In the genomic region with DNA sequence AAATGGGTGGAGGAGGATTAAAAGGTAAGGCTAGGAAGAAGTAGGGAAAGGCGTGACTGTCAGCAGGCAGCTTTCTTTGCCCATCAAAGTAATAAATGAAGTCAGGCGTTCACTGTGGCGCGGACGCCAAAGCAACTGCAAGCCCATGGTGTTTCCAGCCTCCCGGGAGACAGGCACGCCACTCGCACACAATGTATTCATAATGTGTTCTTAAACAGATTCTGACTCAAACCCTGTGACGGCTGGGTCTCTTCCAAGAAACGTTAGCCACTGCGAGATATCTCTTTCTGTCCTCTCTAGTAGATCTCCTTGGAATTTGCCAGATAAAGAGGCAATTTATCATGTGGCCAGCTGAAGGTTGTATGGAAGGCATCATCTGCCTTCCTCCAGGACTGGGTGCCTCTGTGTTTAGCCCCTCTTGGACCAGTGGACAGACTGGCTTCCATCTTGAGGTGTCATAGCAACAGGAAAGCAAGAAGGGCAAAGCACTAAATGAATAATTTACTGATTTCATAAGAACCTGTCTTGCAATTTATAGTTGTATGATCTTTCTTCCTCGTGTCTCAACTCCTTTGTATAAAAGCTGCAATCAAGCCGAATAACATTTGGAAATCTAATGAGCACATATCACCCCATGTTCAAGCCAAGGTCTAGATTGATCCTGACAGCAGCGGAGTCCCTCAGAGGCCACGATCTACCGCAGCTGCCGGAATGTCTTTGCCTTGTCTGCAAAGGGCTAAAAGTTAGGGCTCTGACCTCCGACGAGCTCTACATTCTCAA, we compare ENCODE assay signal across 12 mouse cellular contexts.
A peak's percentile ranks its signal among the peaks of the same experiment; 100 is the strongest.
DNase-seq lines count a peak whose midpoint lies in the region; ATAC-seq lines count a peak whose summit lies in the region.
"Had no signal": no experiment of that assay in that cellular context is flagged by ENCODE, and none has a peak within 500 bp of the region (broad histone marks: within the 10 kb centered on the region; RNA-seq: fewer than 3 reads in every experiment).

No protein-coding gene starts in this region.

- H3K9ac ChIP-seq in heart, embryonic 11.5 days (ENCODE audit: low read depth, low read length) = no peak overlapping the region
- H3K9ac ChIP-seq in hindbrain, embryonic 14.5 days = no peak overlapping the region

- H3K4me1 ChIP-seq in heart, embryonic 11.5 days (ENCODE audit: control insufficient read depth, insufficient read depth, low read length) = peaks cover 65% of the 10 kb centered on the region
- H3K4me1 ChIP-seq in hindbrain, embryonic 14.5 days (replicated peaks; ENCODE audit: control insufficient read depth, insufficient read depth, low read length) = peaks cover 73% of the 10 kb centered on the region

- no peaks in the 10 kb centered on the region for H3K27me3 ChIP-seq in heart, embryonic 11.5 days (ENCODE audit: control insufficient read depth, insufficient read depth, low read length)
- H3K27me3 ChIP-seq in hindbrain, embryonic 14.5 days (ENCODE audit: control insufficient read depth, insufficient read depth, low read length) = no peaks in the 10 kb centered on the region

- no peaks in the 10 kb centered on the region for H3K9me3 ChIP-seq in heart, embryonic 11.5 days (replicated peaks; ENCODE audit: control insufficient read depth, low read length)
- no peaks in the 10 kb centered on the region for H3K9me3 ChIP-seq in hindbrain, embryonic 14.5 days (ENCODE audit: control insufficient read depth, low read length)

- no peak overlapping the region for H3K4me3 ChIP-seq in heart, embryonic 11.5 days (ENCODE audit: low read depth, low read length)
- H3K4me3 ChIP-seq in hindbrain, embryonic 14.5 days (replicated peaks; ENCODE audit: low read length) = no peak overlapping the region
- H3K4me3 ChIP-seq: myocyte had no signal

- no peak overlapping the region for H3K4me2 ChIP-seq in heart, embryonic 11.5 days
- H3K4me2 ChIP-seq in hindbrain, embryonic 14.5 days (replicated peaks) = 0 out of 2 replicates have a peak overlapping the region, but pooled peaks have one; percentile 7

- H3K36me3 ChIP-seq in heart, embryonic 11.5 days (ENCODE audit: control insufficient read depth, insufficient read depth, low read length) = no peaks in the 10 kb centered on the region
- no peaks in the 10 kb centered on the region for H3K36me3 ChIP-seq in hindbrain, embryonic 14.5 days (replicated peaks; ENCODE audit: control insufficient read depth, insufficient read depth)

- H3K27ac ChIP-seq in heart, embryonic 11.5 days (ENCODE audit: low read depth, low read length) = peak overlapping the region; percentile 46; the same call in 1 of the 2 replicates
- peak overlapping the region; percentile 75 for H3K27ac ChIP-seq in hindbrain, embryonic 14.5 days

- 68% methylated on average over 19 of the region's 19 CpGs for WGBS in heart, embryonic 11.5 days (ENCODE audit: insufficient replicate concordance)
- 29% methylated on average over 19 of the region's 19 CpGs for WGBS in hindbrain, embryonic 14.5 days

- DNase-seq in heart, adult 9 months (ENCODE audit: low spot score in 2 of 2) = no peak
- peak; percentile 72 for DNase-seq in ovary, adult 18-20 months (ENCODE audit: low spot score)
- no peak for DNase-seq in ovary, postnatal 36 days (ENCODE audit: low spot score)
- peak; percentile 65 for DNase-seq in hindbrain, embryonic 14.5 days (ENCODE audit: low spot score)
- DNase-seq in testis, postnatal 10 days (ENCODE audit: low spot score) = peak; percentile 55
- no peak for DNase-seq in lung, postnatal 25 days (ENCODE audit: low spot score)
- DNase-seq in kidney, postnatal 10 days = no peak
- DNase-seq: cerebellum, adult 11 months; kidney, postnatal 4 days; lung, adult 2 months had no signal

- ATAC-seq in heart, embryonic 11.5 days (replicated peaks; ENCODE audit: insufficient number of reproducible peaks, low FRiP score, low TSS enrichment) = no peak
- ATAC-seq in hindbrain, embryonic 14.5 days (ENCODE audit: low FRiP score) = peak; percentile 47; the same call in 1 of the 2 replicates

Comparison
In these comparisons a context has a peak if more than half of its experiments do, and no peak if none do; other contexts are left out.
1. DNase-seq: peak in ovary, adult 18-20 months (single experiment), hindbrain, embryonic 14.5 days (single experiment) and testis, postnatal 10 days (single experiment); none in heart, adult 9 months (0 of 2), ovary, postnatal 36 days (single experiment), lung, postnatal 25 days (single experiment) and kidney, postnatal 10 days (single experiment).